Mouse (Mus musculus) kidney, embryonic 15.5 days (tissue): ENCODE results near the gene Bola2. TPM values are rescaled to one million over a fixed set of nuclear protein-coding genes. Genes with fewer than 3 reads are reported as not detected.
A peak's percentile ranks its signal among the peaks of the same experiment; 100 is the strongest.

Source experiments
- ATAC-seq: fragments of 200-750 bp; cut with Nextera tagmentation; replicated peaks from 2 replicates; pipeline ENCODE4 v1.8.0; 2017; ENCODE audit warnings: moderate TSS enrichment; ENCODE audit not compliant: low FRiP score
- H3K27ac ChIP-seq: fragments of 300-500 bp; sonication (generic); 2 replicates; pipeline ENCODE4 v1.5.1; 2015; ENCODE audit warnings: mild to moderate bottlenecking, inconsistent platforms
- H3K27me3 ChIP-seq: fragments of 300-500 bp; sonication (generic); 2 replicates; pipeline ENCODE4 v1.6.1; 2015; ENCODE audit warnings: inconsistent platforms
- H3K36me3 ChIP-seq: fragments of 300-500 bp; sonication (generic); 2 replicates; pipeline ENCODE4 v1.6.1; 2015; ENCODE audit warnings: inconsistent platforms
- H3K4me1 ChIP-seq: fragments of 300-500 bp; sonication (generic); 2 replicates; pipeline ENCODE4 v1.6.1; 2015; ENCODE audit warnings: inconsistent platforms
- H3K4me2 ChIP-seq: fragments of 300-500 bp; sonication (generic); 2 replicates; pipeline ENCODE4 v1.6.1; 2015; ENCODE audit warnings: moderate library complexity, mild to moderate bottlenecking, inconsistent platforms
- H3K4me3 ChIP-seq: fragments of 300-500 bp; sonication (generic); replicated peaks from 2 replicates; pipeline ENCODE4 v1.5.1; 2015; ENCODE audit warnings: mild to moderate bottlenecking, inconsistent platforms
- H3K9ac ChIP-seq: fragments of 300-500 bp; sonication (generic); 2 replicates; pipeline ENCODE4 v1.6.1; 2015; ENCODE audit warnings: mild to moderate bottlenecking, inconsistent platforms
- H3K9me3 ChIP-seq: fragments of 300-500 bp; sonication (generic); replicated peaks from 2 replicates; pipeline ENCODE4 v1.6.1; 2016; ENCODE audit warnings: inconsistent platforms
- WGBS: fragments of 180-500 bp; shearing (Covaris S2); methylation state at CpG from one replicate; pipeline ENCODE4 v1.1.7; 2015; ENCODE audit warnings: mixed read lengths; 5-methylcytosine and 5-hydroxymethylcytosine counted together
- polyA plus RNA-seq: library from polyadenylated mRNA; unstranded; fragments of >200 nt; fragmentation: Nextera tagmentation; extraction: Ambion mirVana; gene quantifications from 2 replicates; pipeline ENCODE4 v1.2.1, GENCODE M21; 2015

The Bola2 gene
- polyA plus RNA-seq, 1 experiment from 2014 or later, result 144 TPM

GRCm38 (mm10) chr7:126701559-126702357 lies 6.6 kb downstream of the Bola2 start:
- Histone ChIP-seq H3K27me3 (peaks cover 44% of the 10 kb centered on the region), H3K36me3 (peaks cover 17% of the 10 kb centered on the region; the same call in 1 of the 2 replicates), H3K9me3 (no peaks in the 10 kb centered on the region), H3K9ac (0 out of 2 replicates have a peak overlapping the region, but pooled peaks have one; percentile 14), H3K4me1 (peaks cover 32% of the 10 kb centered on the region), H3K27ac (no peak overlapping the region), H3K4me3 (no peak overlapping the region), H3K4me2 (peak overlapping the region; percentile 39)
- WGBS, result 59% methylated on average over 24 of the region's 24 CpGs
- no peak for ATAC-seq

DNA sequence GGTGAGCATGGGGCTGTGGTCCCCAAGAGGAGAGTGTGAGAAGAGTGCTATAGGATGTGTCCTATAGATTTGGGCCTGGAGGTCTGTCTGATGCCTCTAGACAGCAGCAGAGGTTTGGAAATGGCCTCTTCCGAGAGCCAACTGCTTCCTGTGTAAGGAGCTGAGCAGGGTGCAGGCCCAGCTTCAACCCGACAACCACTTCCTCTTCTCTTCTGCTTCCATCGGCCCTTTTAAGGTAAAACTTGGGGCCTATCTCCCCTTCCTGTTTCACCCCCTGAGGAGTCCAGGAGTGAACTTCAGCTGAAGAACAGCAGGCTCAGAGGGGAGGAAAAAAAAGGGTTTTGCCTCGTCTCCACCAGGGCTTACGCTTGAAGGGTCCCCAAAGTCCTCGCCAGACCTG lies 7.2 kb downstream of the Bola2 start:
- no peak overlapping the region for H3K4me2 ChIP-seq
- WGBS, result 78% methylated on average over 6 of the region's 6 CpGs
- peaks cover 26% of the 10 kb centered on the region for H3K4me1 ChIP-seq
- no peak overlapping the region for H3K4me3 ChIP-seq
- H3K36me3 ChIP-seq, result peaks cover 15% of the 10 kb centered on the region; the same call in 1 of the 2 replicates
- no peaks in the 10 kb centered on the region for H3K9me3 ChIP-seq
- H3K27ac ChIP-seq, result no peak overlapping the region
- H3K9ac ChIP-seq, result no peak overlapping the region
- H3K27me3 ChIP-seq, result peaks cover 44% of the 10 kb centered on the region
- no peak for ATAC-seq

- H3K9me3 ChIP-seq, result no peaks in the 10 kb centered on the region
- peak overlapping the region; percentile 49 for H3K4me3 ChIP-seq
- 0 out of 2 replicates have a peak, but pooled peaks cover 9% of the 10 kb centered on the region for H3K36me3 ChIP-seq
- no peak overlapping the region for H3K27ac ChIP-seq
- 0 out of 2 replicates have a peak overlapping the region, but pooled peaks have one; percentile 95 for H3K4me2 ChIP-seq
- no peak for ATAC-seq
- H3K4me1 ChIP-seq, result peaks cover 26% of the 10 kb centered on the region
- peaks cover 44% of the 10 kb centered on the region for H3K27me3 ChIP-seq
- H3K9ac ChIP-seq, result no peak overlapping the region
- WGBS, result 75% methylated on average over 12 of the region's 12 CpGs
Measured at GRCm38 (mm10) chr7:126702861-126703756, 7.9 kb downstream of the Bola2 start.

GRCm38 (mm10) chr7:126703757-126704077 lies 8.5 kb downstream of the Bola2 start:
- H3K4me3 ChIP-seq, result peak overlapping the region; percentile 49
- no peak overlapping the region for H3K9ac ChIP-seq
- H3K4me2 ChIP-seq, result peak overlapping the region; percentile 95

GRCm38 (mm10) chr7:126704121-126704980 lies 9.2 kb downstream of the Bola2 start:
- Histone ChIP-seq H3K27me3 (peaks cover 44% of the 10 kb centered on the region), H3K36me3 (0 out of 2 replicates have a peak, but pooled peaks cover 4% of the 10 kb centered on the region), H3K27ac (no peak overlapping the region), H3K4me2 (peak overlapping the region; percentile 95), H3K4me1 (peaks cover 26% of the 10 kb centered on the region), H3K4me3 (peak overlapping the region; percentile 49), H3K9me3 (no peaks in the 10 kb centered on the region), H3K9ac (peak overlapping the region; percentile 50)
- WGBS, result 2% methylated on average over 39 of the region's 39 CpGs
- peak; percentile 75 for ATAC-seq

More at GRCm38 (mm10) chr7:126703757-126704077, 8.5 kb downstream of the Bola2 start:
- no peak for ATAC-seq
- peaks cover 26% of the 10 kb centered on the region for H3K4me1 ChIP-seq
- no peaks in the 10 kb centered on the region for H3K9me3 ChIP-seq
- H3K27ac ChIP-seq, result no peak overlapping the region
- H3K36me3 ChIP-seq, result 0 out of 2 replicates have a peak, but pooled peaks cover 9% of the 10 kb centered on the region
- H3K27me3 ChIP-seq, result peaks cover 44% of the 10 kb centered on the region
- WGBS, result 12% methylated on average over 7 of the region's 7 CpGs

GRCm38 (mm10) chr7:126707442-126708174 lies 12.4 kb downstream of the Bola2 start, which contains the start of gene Coro1a:
Coro1a (minus strand) TSS chr7:126707787.
- Histone ChIP-seq H3K9me3 (no peaks in the 10 kb centered on the region), H3K9ac (no peak within 1 kb of the TSS), H3K36me3 (no peaks in the 10 kb centered on the region), H3K4me3 (no peak within 1 kb of the TSS), H3K4me2 (no peak within 1 kb of the TSS), H3K4me1 (peaks cover 17% of the 10 kb centered on the region), H3K27ac (no peak within 1 kb of the TSS), H3K27me3 (peaks cover 35% of the 10 kb centered on the region)
- ATAC-seq, result no peak
- 85% methylated on average over 19 of the region's 19 CpGs for WGBS

GRCm38 (mm10) chr7:126708175-126708952 lies 13.2 kb downstream of the Bola2 start:
- H3K4me1 ChIP-seq, result peaks cover 17% of the 10 kb centered on the region
- ATAC-seq, result no peak
- no peak overlapping the region for H3K9ac ChIP-seq
- H3K4me3 ChIP-seq, result no peak overlapping the region
- no peaks in the 10 kb centered on the region for H3K36me3 ChIP-seq
- H3K27ac ChIP-seq, result no peak overlapping the region
- peaks cover 28% of the 10 kb centered on the region for H3K27me3 ChIP-seq
- WGBS, result 83% methylated on average over 10 of the region's 10 CpGs
- H3K9me3 ChIP-seq, result no peaks in the 10 kb centered on the region
- no peak overlapping the region for H3K4me2 ChIP-seq

GRCm38 (mm10) chr7:126710266-126710665 lies 15.1 kb downstream of the Bola2 start:
- H3K4me3 ChIP-seq, result no peak overlapping the region
- no peak overlapping the region for H3K9ac ChIP-seq
- no peaks in the 10 kb centered on the region for H3K36me3 ChIP-seq
- 63% methylated on average over 4 of the region's 4 CpGs for WGBS
- H3K27me3 ChIP-seq, result peaks cover 10% of the 10 kb centered on the region
- H3K4me1 ChIP-seq, result no peaks in the 10 kb centered on the region; the same call in 1 of the 2 replicates
- H3K9me3 ChIP-seq, result no peaks in the 10 kb centered on the region
- H3K27ac ChIP-seq, result no peak overlapping the region
- ATAC-seq, result no peak
- no peak overlapping the region for H3K4me2 ChIP-seq

DNA sequence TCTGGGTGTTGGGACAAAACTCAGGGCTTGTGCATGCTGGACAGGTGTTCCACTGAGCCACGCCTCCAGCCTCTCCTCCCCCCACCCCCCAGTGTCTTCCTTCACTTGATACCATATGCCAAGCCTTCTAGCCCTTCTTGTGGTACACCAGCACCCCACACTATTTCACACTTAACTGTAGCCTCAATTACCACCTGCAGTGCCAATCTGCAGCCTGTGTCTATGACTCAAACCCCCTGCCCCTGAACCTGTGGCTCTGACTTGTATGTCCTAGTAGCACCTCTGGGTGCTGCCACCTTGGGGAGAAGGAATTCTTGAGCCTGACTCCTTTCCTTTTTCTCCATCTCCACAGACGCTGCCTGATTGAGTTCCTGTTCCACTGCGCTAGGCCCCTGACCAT lies 16.7 kb downstream of the Bola2 start:
- no peak overlapping the region for H3K4me3 ChIP-seq
- ATAC-seq, result no peak
- H3K27me3 ChIP-seq, result no peaks in the 10 kb centered on the region
- 72% methylated on average over 3 of the region's 3 CpGs for WGBS
- H3K36me3 ChIP-seq, result no peaks in the 10 kb centered on the region
- H3K9me3 ChIP-seq, result no peaks in the 10 kb centered on the region
- no peak overlapping the region for H3K4me2 ChIP-seq
- H3K4me1 ChIP-seq, result no peaks in the 10 kb centered on the region
- H3K27ac ChIP-seq, result no peak overlapping the region
- H3K9ac ChIP-seq, result no peak overlapping the region

DNA sequence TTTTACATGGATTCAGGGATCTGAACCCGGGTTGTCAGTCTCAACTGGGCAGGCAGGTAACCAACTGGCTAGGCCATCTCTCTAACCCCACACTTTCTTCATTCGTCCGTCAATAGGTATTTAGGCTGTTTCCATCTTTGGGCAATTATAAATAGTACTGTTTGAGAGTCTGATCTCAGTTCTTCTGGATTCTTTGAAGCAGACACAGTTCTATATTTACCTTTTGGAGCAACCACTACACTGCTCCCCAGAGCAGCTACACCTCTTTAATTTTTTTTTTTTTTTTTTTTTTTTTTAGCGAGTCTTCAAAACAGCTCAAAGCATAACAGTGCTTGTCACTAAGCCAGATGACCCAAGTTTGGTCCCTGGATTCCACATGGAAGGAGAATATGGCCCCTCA lies 20.5 kb downstream of the Bola2 start:
- 74% methylated on average over 4 of the region's 4 CpGs for WGBS
- H3K27ac ChIP-seq, result no peak overlapping the region
- ATAC-seq, result no peak

More for the DNA sequence above, 20.5 kb downstream of the Bola2 start:
- Histone ChIP-seq H3K27me3 (no peaks in the 10 kb centered on the region), H3K9me3 (no peaks in the 10 kb centered on the region), H3K36me3 (no peaks in the 10 kb centered on the region), H3K4me1 (no peaks in the 10 kb centered on the region), H3K9ac (no peak overlapping the region), H3K4me2 (no peak overlapping the region), H3K4me3 (no peak overlapping the region)
